Mouse (Mus musculus): Measurements from ENCODE around the gene Uevld. TPM values are rescaled to one million over a fixed set of nuclear protein-coding genes. Genes with fewer than 3 reads are reported as not detected.

Uevld gene
- total RNA-seq, 2 experiments from 2014 or later, result 11.1 to 13.5 TPM

Other genes starting within 250 kb of the Uevld start
- gene Saal1, start 247.8 kb downstream of the Uevld start, total RNA-seq (2021), result 1 to 10 TPM; 3.5 to 5.3 TPM
- 1 to 10 TPM; 1.4 to 1.7 TPM for gene Saa3, start 242.8 kb downstream of the Uevld start, total RNA-seq (2021)
- not detected for gene Saa4, start 225.9 kb downstream of the Uevld start, total RNA-seq (2021)
- gene Saa1, start 215.5 kb downstream of the Uevld start, total RNA-seq (2021), result not detected
- gene Saa2, start 206.7 kb downstream of the Uevld start, total RNA-seq (2021), result not detected
- 10 to 100 TPM in 1 of 2 experiments, 1 to 10 TPM in 1; 7.7 to 11.6 TPM for gene Hps5, start 162.5 kb downstream of the Uevld start, total RNA-seq (2021)
- 10 to 100 TPM; 15.9 to 19.4 TPM for gene Gtf2h1, start 162.4 kb downstream of the Uevld start, total RNA-seq (2021)
- gene Ldha, start 117.1 kb downstream of the Uevld start, total RNA-seq (2021), result 100 to 1,000 TPM; 768 to 793 TPM
- not detected for gene Ldhc, start 97.3 kb downstream of the Uevld start, total RNA-seq (2021)
- 10 to 100 TPM; 62.5 to 68.1 TPM for gene Tsg101, start 38.6 kb downstream of the Uevld start, total RNA-seq (2021)
- gene Gm9999, start 25.1 kb upstream of the Uevld start, total RNA-seq (2021), result not detected
- 1 to 10 TPM; 7.4 to 7.7 TPM for gene Spty2d1, start 49.9 kb upstream of the Uevld start, total RNA-seq (2021)
- 10 to 100 TPM; 19.7 to 20.8 TPM for gene Tmem86a, start 92.1 kb upstream of the Uevld start, total RNA-seq (2021)
- not detected for gene Ptpn5, start 175.2 kb upstream of the Uevld start, total RNA-seq (2021)
- gene Mrgpra6, start 246.4 kb upstream of the Uevld start, total RNA-seq (2021), result not detected

All from heart, adult 18-20 months (tissue).